Mouse (Mus musculus) thymus, adult 2 months (tissue): Measurements from ENCODE around the gene Oas1d. TPM values are rescaled to one million over a fixed set of nuclear protein-coding genes. Genes with fewer than 3 reads are reported as not detected.
"Not testable (repeated sequence)": the region's sequence is repeated elsewhere in the genome, so short reads cannot be mapped to it uniquely, and the experiment has no call there.

Source experiments
- DNase-seq: peaks from one replicate; pipeline ENCODE4 v3.0.0; 2021
- H3K27ac ChIP-seq: fragments of 200-500 bp; 2 replicates; pipeline ENCODE4 v1.5.1; 2012; ENCODE audit warnings: low read length, control low read depth; ENCODE audit not compliant: control insufficient read depth, insufficient read depth
- H3K27me3 ChIP-seq: fragments of 200-500 bp; 2 replicates; pipeline ENCODE4 v1.6.1; 2012; ENCODE audit warnings: mild to moderate bottlenecking, low read length, moderate library complexity, mixed read lengths; ENCODE audit not compliant: control insufficient read depth, insufficient read depth
- H3K36me3 ChIP-seq: fragments of 200-500 bp; 2 replicates; pipeline ENCODE4 v1.6.1; 2012; ENCODE audit warnings: mild to moderate bottlenecking, low read length, moderate library complexity; ENCODE audit not compliant: control insufficient read depth, insufficient read depth
- H3K4me1 ChIP-seq: fragments of 200-500 bp; replicated peaks from 2 replicates; pipeline ENCODE4 v1.6.1; 2012; ENCODE audit warnings: low read length; ENCODE audit not compliant: control insufficient read depth, insufficient read depth
- H3K4me3 ChIP-seq: fragments of 200-500 bp; 2 replicates; pipeline ENCODE4 v1.5.1; 2012; ENCODE audit warnings: mild to moderate bottlenecking, low read length, control low read depth, moderate library complexity; ENCODE audit not compliant: control insufficient read depth, insufficient read depth
- CTCF ChIP-seq: fragments of 200-500 bp; IDR thresholded peaks from 2 replicates; pipeline ENCODE4 v1.5.1; 2012; ENCODE audit warnings: mild to moderate bottlenecking, control low read depth, low read length, moderate library complexity, borderline replicate concordance; ENCODE audit not compliant: control insufficient read depth, poor library complexity, insufficient read depth; ENCODE audit errors: extremely low read depth
- POLR2A ChIP-seq: fragments of 200-500 bp; IDR thresholded peaks from 2 replicates; pipeline ENCODE4 v1.6.1; 2012; ENCODE audit warnings: mild to moderate bottlenecking, low read length, control low read depth, moderate library complexity; ENCODE audit not compliant: control insufficient read depth, poor library complexity, insufficient read depth; ENCODE audit errors: extremely low read depth
- WGBS: fragments of 180-500 bp; shearing (Covaris S2); methylation state at CpG from one replicate; pipeline ENCODE4 v1.1.7; 2018; 5-methylcytosine and 5-hydroxymethylcytosine counted together
- polyA plus RNA-seq: library from polyadenylated mRNA; depleted of rRNA; stranded (reverse); fragments of >200 nt; gene quantifications from 2 replicates; pipeline ENCODE4 v1.2.3, GENCODE M21; 2012

The Oas1d gene
- polyA plus RNA-seq, 1 experiment: 0.74 TPM

DNA sequence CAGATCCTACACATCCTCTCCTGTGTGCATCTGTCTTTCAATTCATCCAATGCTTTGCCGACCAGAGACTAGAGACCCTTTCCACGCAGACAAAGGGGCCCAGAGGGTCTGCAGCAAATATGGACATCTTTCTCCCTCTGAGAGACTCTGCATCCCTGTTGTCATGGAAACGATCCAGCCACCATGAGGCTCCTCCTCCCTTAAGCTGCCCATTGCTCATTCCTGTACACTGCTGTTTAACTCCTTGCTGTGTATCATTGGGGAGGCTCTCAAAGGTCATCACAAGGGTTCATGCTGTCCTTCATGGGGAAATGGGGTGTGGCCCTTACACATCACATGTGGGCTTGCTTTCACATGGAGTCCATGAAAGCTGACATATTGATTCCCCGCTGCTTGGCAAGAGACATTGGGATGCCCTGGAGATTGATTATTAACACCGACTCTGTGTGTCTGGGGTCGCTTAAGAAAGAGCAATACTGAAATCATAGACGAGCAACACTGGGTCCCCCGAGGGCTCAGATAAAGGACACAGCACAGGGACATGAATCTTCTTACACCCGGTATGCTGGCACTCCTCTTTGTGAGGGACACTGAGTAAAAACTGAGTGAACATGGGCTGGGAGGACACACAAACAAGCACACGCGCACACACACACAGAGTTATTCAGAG lies 19.0 kb upstream of the Oas1d start:
- H3K4me3 ChIP-seq: no peak overlapping the region
- H3K27ac ChIP-seq: no peak overlapping the region
- no peak for DNase-seq
- no peaks in the 10 kb centered on the region for H3K36me3 ChIP-seq
- WGBS: 95% methylated on average over 11 of the region's 11 CpGs
- TF ChIP-seq POLR2A (no peak), CTCF (no peak)
- no peaks in the 10 kb centered on the region for H3K27me3 ChIP-seq
- no peaks in the 10 kb centered on the region for H3K4me1 ChIP-seq

DNA sequence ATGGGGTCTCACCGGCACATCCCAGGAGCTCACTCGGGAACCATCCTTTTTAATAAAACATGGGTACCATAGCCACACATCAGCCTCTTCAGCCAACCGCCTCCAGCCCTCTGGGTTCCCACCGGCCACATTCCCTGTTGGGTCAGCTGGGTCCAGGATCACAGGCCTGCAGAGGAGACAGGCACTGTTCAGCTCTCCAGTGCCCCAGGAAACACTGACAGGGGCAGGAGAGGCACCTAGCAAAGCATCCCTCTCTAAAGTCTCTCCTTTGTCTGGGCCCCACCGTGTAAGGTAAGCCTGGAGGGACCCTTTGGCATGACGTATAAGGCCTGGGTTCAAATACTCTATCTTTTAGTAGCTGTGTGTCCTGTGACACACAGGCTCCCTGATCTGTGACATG lies 16.0 kb upstream of the Oas1d start:
- no peak for TF ChIP-seq POLR2A
- no peak for TF ChIP-seq CTCF
- H3K4me3 ChIP-seq: no peak overlapping the region
- H3K4me1 ChIP-seq: no peaks in the 10 kb centered on the region
- H3K27me3 ChIP-seq: no peaks in the 10 kb centered on the region
- H3K27ac ChIP-seq: no peak overlapping the region
- no peak for DNase-seq
- 96% methylated on average over 6 of the region's 6 CpGs for WGBS
- H3K36me3 ChIP-seq: no peaks in the 10 kb centered on the region

DNA sequence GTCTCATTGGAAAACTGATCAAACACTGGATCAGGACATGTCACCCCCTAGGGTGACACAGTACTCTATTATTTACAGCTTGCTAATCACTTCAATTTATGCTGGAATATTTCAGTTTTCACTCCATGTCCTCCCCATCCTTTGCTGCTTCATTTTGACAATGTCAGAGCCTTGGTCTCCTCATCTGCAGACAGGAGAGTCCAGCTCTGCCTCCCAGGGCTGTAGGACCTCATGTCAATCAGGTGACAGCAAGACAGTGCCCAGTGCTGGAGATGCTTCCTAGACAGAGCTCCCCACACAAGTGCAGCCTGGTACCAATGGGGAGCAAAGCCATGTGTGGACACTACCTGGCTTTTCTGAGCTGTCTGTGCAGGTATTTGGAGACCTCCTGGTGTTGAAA lies 15.6 kb upstream of the Oas1d start:
- Histone ChIP-seq H3K36me3 (no peaks in the 10 kb centered on the region), H3K4me3 (no peak overlapping the region), H3K27ac (no peak overlapping the region), H3K4me1 (no peaks in the 10 kb centered on the region), H3K27me3 (no peaks in the 10 kb centered on the region)
- no peak for DNase-seq
- TF ChIP-seq CTCF: no peak

DNA sequence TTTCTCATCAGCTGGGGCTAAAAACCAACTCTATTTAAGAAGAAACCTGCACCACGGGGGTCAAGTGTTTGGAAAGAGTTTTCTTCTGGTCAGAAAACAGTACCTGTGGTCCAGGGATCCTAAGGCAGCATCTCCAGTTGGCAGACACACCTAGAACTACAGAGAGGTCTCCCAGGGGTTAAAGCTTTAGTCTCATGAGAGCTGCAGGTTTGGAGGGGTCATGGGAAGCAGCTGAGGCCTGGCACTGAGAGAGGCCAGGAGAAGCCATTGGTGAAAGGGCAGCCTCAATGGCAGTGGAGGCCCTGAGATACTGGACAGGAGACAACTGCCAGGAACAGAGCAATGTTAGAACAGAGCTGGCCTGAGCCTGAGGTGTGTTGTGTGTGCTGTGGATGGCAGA lies 13.7 kb upstream of the Oas1d start:
- no peak for DNase-seq
- Histone ChIP-seq H3K36me3 (no peaks in the 10 kb centered on the region), H3K4me1 (no peaks in the 10 kb centered on the region), H3K4me3 (no peak overlapping the region), H3K27me3 (no peaks in the 10 kb centered on the region), H3K27ac (no peak overlapping the region)
- TF ChIP-seq POLR2A (no peak), CTCF (no peak)
- WGBS: 89% methylated on average over 1 of the region's 1 CpGs

DNA sequence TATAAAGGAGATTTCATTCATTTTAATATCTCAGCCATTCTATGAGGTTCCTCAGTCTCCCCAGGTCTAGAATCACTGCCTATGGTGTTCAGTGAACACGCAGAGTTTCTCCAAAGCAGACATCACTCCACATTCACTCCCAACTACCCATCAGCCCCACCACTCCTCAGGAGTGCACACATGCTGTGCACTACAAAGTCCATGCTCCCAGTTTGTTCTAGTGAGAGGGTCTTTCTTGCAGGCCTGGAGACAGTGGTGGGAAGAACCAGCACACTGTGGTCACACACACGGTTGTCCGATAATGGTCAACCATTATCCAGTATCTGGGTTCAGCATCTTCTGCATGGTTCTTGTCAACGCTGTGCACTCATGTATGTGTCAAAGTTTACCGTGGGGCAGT lies 12.3 kb upstream of the Oas1d start:
- TF ChIP-seq POLR2A (no peak), CTCF (no peak)

DNA sequence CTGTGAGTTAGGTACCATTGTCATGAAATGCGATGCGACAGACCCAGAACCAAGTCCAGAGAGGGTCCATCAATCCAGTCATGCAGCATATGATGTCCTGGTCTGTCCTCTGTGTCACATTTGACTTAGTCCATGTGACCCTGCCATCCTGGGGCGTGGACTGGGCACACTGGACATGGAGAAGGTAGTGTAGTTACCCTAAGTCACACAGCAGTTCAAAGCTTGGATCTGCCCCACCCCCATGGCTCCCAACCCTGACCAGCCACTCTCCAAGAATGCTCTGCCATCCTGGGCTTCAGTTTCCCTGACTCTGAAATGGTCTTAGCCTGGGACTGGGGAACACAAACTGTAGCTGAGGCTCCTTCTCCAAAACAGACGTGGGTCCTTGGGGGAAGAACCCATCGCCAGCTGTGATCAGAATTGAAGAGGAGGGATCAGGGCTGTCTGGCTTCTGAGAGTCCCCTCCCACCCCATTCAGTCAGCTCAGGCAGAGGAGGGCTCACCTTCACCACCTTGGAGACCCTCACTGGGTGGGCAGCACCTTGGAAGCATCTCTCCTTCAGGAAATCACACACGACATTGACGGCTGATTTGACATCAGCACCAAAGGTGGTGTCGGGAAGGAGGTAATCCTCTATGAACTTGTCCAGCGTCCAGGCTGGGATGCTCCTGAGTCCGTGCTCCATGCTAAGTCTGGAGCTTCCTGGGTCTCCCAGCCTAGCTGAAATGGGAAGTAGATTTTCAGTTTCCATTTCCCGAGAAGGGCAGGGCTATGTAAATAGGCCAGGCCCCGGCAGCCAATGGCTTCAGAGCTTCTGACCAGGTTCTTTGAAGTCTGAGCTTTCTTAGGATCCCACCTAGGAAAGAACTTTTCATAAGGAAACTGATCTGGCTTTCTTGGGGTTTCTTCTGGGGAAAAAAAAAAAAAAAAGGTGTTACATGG lies 7.3 kb upstream of the Oas1d start, which contains the start of gene Oas1a:
Gene Oas1a, minus strand, starts transcription at position 731 of the 943 bp plus-strand sequence.
- 26% methylated on average over 10 of the region's 12 CpGs for WGBS
- not testable (repeated sequence) for H3K36me3 ChIP-seq, H3K27me3 ChIP-seq, H3K4me1 ChIP-seq, H3K27ac ChIP-seq, DNase-seq
- peak within 1 kb of the TSS; percentile 32 for H3K4me3 ChIP-seq

More for the DNA sequence above, 12.3 kb upstream of the Oas1d start:
- no peak for DNase-seq
- Histone ChIP-seq H3K27ac (no peak overlapping the region), H3K27me3 (no peaks in the 10 kb centered on the region), H3K36me3 (no peaks in the 10 kb centered on the region), H3K4me1 (no peaks in the 10 kb centered on the region), H3K4me3 (no peak overlapping the region)
- WGBS: 96% methylated on average over 5 of the region's 5 CpGs
